Mouse (Mus musculus) small intestine, adult 2 months (tissue): ENCODE measurements around the gene Rpl39.

Experiments used
- CTCF ChIP-seq: fragments of 200-500 bp; IDR thresholded peaks from 2 replicates; pipeline ENCODE4 v1.5.1; 2012; ENCODE audit warnings: low read depth, mild to moderate bottlenecking, control low read depth, inconsistent platforms, low read length, moderate library complexity, mixed read lengths; ENCODE audit not compliant: insufficient replicate concordance, insufficient read length; ENCODE audit errors: extremely low read depth
- POLR2A ChIP-seq: fragments of 200-500 bp; IDR thresholded peaks from 2 replicates; pipeline ENCODE4 v1.6.1; 2012; ENCODE audit warnings: low read depth, mild to moderate bottlenecking, control low read depth, inconsistent platforms, low read length, moderate library complexity

GRCm38 (mm10) chrX:37110881-37111193, 25.6 kb upstream of the Rpl39 start:
- no peak for TF ChIP-seq CTCF
- no peak for TF ChIP-seq POLR2A
